Mouse (Mus musculus): Measurements from ENCODE around the gene Cetn3.
A peak's percentile ranks its signal among the peaks of the same experiment; 100 is the strongest.

Cetn3 gene

GRCm38 (mm10) chr13:81782971-81783404 is at the start of gene Cetn3:
TSS of gene Cetn3 (plus strand) at chr13:81783077.
- DNase-seq (ENCODE audit: low spot score) = peak; percentile 87

- no peak for DNase-seq (ENCODE audit: low spot score)
These were observed 46.3 kb upstream of the Cetn3 start for GRCm38 (mm10) chr13:81736606-81737005.

- DNase-seq (ENCODE audit: low spot score) = no peak
These were observed 42.0 kb upstream of the Cetn3 start for GRCm38 (mm10) chr13:81740898-81741297.

GRCm38 (mm10) chr13:81743391-81744091 is 39.3 kb upstream of the Cetn3 start:
- no peak for DNase-seq (ENCODE audit: low spot score)

- no peak for DNase-seq (ENCODE audit: low spot score)
These were observed 38.8 kb upstream of the Cetn3 start for GRCm38 (mm10) chr13:81744092-81744396.

GRCm38 (mm10) chr13:81754878-81755277 is 28.0 kb upstream of the Cetn3 start:
- no peak for DNase-seq (ENCODE audit: low spot score)

- no peak for DNase-seq (ENCODE audit: low spot score)
These were observed 27.6 kb upstream of the Cetn3 start for GRCm38 (mm10) chr13:81755324-81755723.

GRCm38 (mm10) chr13:81757058-81757660 is 25.7 kb upstream of the Cetn3 start:
- DNase-seq (ENCODE audit: low spot score) = no peak

- no peak for DNase-seq (ENCODE audit: low spot score)
These were observed 22.5 kb upstream of the Cetn3 start for GRCm38 (mm10) chr13:81760379-81760778.

GRCm38 (mm10) chr13:81761566-81762186 is 21.2 kb upstream of the Cetn3 start:
- DNase-seq (ENCODE audit: low spot score) = no peak

GRCm38 (mm10) chr13:81764173-81764572 is 18.7 kb upstream of the Cetn3 start:
- DNase-seq (ENCODE audit: low spot score) = no peak

- peak; percentile 66 for DNase-seq (ENCODE audit: low spot score)
These were observed 15.7 kb upstream of the Cetn3 start for GRCm38 (mm10) chr13:81767038-81767659.

GRCm38 (mm10) chr13:81776217-81776616 is 6.7 kb upstream of the Cetn3 start:
- no peak for DNase-seq (ENCODE audit: low spot score)

GRCm38 (mm10) chr13:81782475-81782874 is 402 bp upstream of the Cetn3 start:
- no peak for DNase-seq (ENCODE audit: low spot score)

GRCm38 (mm10) chr13:81783405-81784342 is 797 bp downstream of the Cetn3 start:
- peak; percentile 97 for DNase-seq (ENCODE audit: low spot score)

GRCm38 (mm10) chr13:81785766-81786480 is 3.0 kb downstream of the Cetn3 start:
- no peak for DNase-seq (ENCODE audit: low spot score)

- DNase-seq (ENCODE audit: low spot score) = no peak
These were observed 7.3 kb downstream of the Cetn3 start for GRCm38 (mm10) chr13:81790160-81790559.

- no peak for DNase-seq (ENCODE audit: low spot score)
These were observed 9.0 kb downstream of the Cetn3 start for GRCm38 (mm10) chr13:81791861-81792260.

GRCm38 (mm10) chr13:81793850-81794249 is 11.0 kb downstream of the Cetn3 start:
- no peak for DNase-seq (ENCODE audit: low spot score)

- DNase-seq (ENCODE audit: low spot score) = no peak
These were observed 18.2 kb downstream of the Cetn3 start for GRCm38 (mm10) chr13:81801121-81801520.

- no peak for DNase-seq (ENCODE audit: low spot score)
These were observed 20.8 kb downstream of the Cetn3 start for GRCm38 (mm10) chr13:81803713-81804112.
